Mouse (Mus musculus): ENCODE measurements around the gene Srrm2.

Gene Srrm2

GRCm38 (mm10) chr17:23804426-23805085, 14.2 kb downstream of the Srrm2 start:
- DNase-seq (ENCODE audit: low read depth, low spot score): no peak

- DNase-seq (ENCODE audit: low read depth, low spot score): no peak
Measured at GRCm38 (mm10) chr17:23806867-23807266, 16.5 kb downstream of the Srrm2 start.

- no peak for DNase-seq (ENCODE audit: low read depth, low spot score)
Measured at GRCm38 (mm10) chr17:23807918-23808317, 17.6 kb downstream of the Srrm2 start.

- no peak for DNase-seq (ENCODE audit: low read depth, low spot score)
Measured at GRCm38 (mm10) chr17:23815641-23816040, 25.3 kb downstream of the Srrm2 start.

GRCm38 (mm10) chr17:23818579-23818978, 28.2 kb downstream of the Srrm2 start:
- no peak for DNase-seq (ENCODE audit: low read depth, low spot score)

- no peak for DNase-seq (ENCODE audit: low read depth, low spot score)
Measured at GRCm38 (mm10) chr17:23819235-23819634, 28.9 kb downstream of the Srrm2 start.

GRCm38 (mm10) chr17:23820731-23821130, 30.4 kb downstream of the Srrm2 start:
- no peak for DNase-seq (ENCODE audit: low read depth, low spot score)

GRCm38 (mm10) chr17:23822094-23822493, 31.8 kb downstream of the Srrm2 start:
- no peak for DNase-seq (ENCODE audit: low read depth, low spot score)

- DNase-seq (ENCODE audit: low read depth, low spot score): no peak
Measured at GRCm38 (mm10) chr17:23823018-23823417, 32.7 kb downstream of the Srrm2 start.

- no peak for DNase-seq (ENCODE audit: low read depth, low spot score)
Measured at GRCm38 (mm10) chr17:23823614-23824013, 33.3 kb downstream of the Srrm2 start.

- no peak for DNase-seq (ENCODE audit: low read depth, low spot score)
Measured at GRCm38 (mm10) chr17:23825591-23825990, 35.3 kb downstream of the Srrm2 start.

- no peak for DNase-seq (ENCODE audit: low read depth, low spot score)
Measured at GRCm38 (mm10) chr17:23828271-23829001, 38.1 kb downstream of the Srrm2 start.

- DNase-seq (ENCODE audit: low read depth, low spot score): no peak
Measured at GRCm38 (mm10) chr17:23829064-23829619, 38.8 kb downstream of the Srrm2 start, which contains the start of gene Elob. Elob (minus strand) TSS chr17:23829136.

- DNase-seq (ENCODE audit: low read depth, low spot score): no peak
Measured at GRCm38 (mm10) chr17:23831201-23831600, 40.9 kb downstream of the Srrm2 start.

- DNase-seq (ENCODE audit: low read depth, low spot score): no peak
Measured at GRCm38 (mm10) chr17:23836006-23836575, 45.8 kb downstream of the Srrm2 start, which contains the start of gene Prss33. Prss33 (minus strand) TSS chr17:23836056.

GRCm38 (mm10) chr17:23841145-23841544, 50.8 kb downstream of the Srrm2 start:
- DNase-seq (ENCODE audit: low read depth, low spot score): no peak

- no peak for DNase-seq (ENCODE audit: low read depth, low spot score)
Measured at GRCm38 (mm10) chr17:23843141-23843811, 52.9 kb downstream of the Srrm2 start.

GRCm38 (mm10) chr17:23843812-23844273, 53.5 kb downstream of the Srrm2 start, which contains the start of the genes Prss32 and Prss41:
Prss32 (plus strand) TSS chr17:23843855.
Prss41 (minus strand) TSS chr17:23844172.
- no peak for DNase-seq (ENCODE audit: low read depth, low spot score)

GRCm38 (mm10) chr17:23850028-23850427, 59.7 kb downstream of the Srrm2 start:
- no peak for DNase-seq (ENCODE audit: low read depth, low spot score)

GRCm38 (mm10) chr17:23850853-23851749, 60.8 kb downstream of the Srrm2 start:
- no peak for DNase-seq (ENCODE audit: low read depth, low spot score)

All from WW6 (cell line).